Mouse (Mus musculus): ENCODE results near the gene Cd47.

- TF ChIP-seq CTCF (conservative IDR thresholded peaks at IDR 0.05; ENCODE audit: low read length) = no peak
- no peak for TF ChIP-seq POU5F1 (IDR thresholded peaks at IDR 0.05; ENCODE audit: borderline replicate concordance, low read length)
- TF ChIP-seq NANOG (IDR thresholded peaks at IDR 0.05; ENCODE audit: borderline replicate concordance, low read length) = no peak
These were observed 155.6 kb downstream of the Cd47 start for GRCm38 (mm10) chr16:49955952-49956351.

All from E14TG2a.4 (cell line).